Mouse (Mus musculus) C2C12 (cell line): ENCODE data around the gene Skiv2l.

ENCODE experiments used
- CEBPB ChIP-seq: IDR thresholded peaks from one replicate; pipeline ENCODE4 v1.6.1; 2011; ENCODE audit warnings: low read depth, mild to moderate bottlenecking, control low read depth, moderate library complexity
- CTCF ChIP-seq: IDR thresholded peaks from one replicate; pipeline ENCODE4 v1.5.1; 2011; ENCODE audit not compliant: control insufficient read depth, insufficient read depth, insufficient read length
- FOSL1 ChIP-seq: IDR thresholded peaks from one replicate; pipeline ENCODE4 v1.8.0; 2011; ENCODE audit warnings: mild to moderate bottlenecking, low read length; ENCODE audit not compliant: poor library complexity, insufficient read depth, severe bottlenecking
- MAX ChIP-seq: IDR thresholded peaks from one replicate; pipeline ENCODE4 v1.6.1; 2011; ENCODE audit warnings: mild to moderate bottlenecking, control low read depth
- MYOD1 ChIP-seq: IDR thresholded peaks from one replicate; pipeline ENCODE4 v1.6.1; 2011; ENCODE audit warnings: low read depth; ENCODE audit not compliant: control insufficient read depth, insufficient read length
- USF1 ChIP-seq: IDR thresholded peaks from one replicate; pipeline ENCODE4 v1.6.1; 2011; ENCODE audit warnings: low read depth, mild to moderate bottlenecking, control low read depth, moderate library complexity

GRCm38 (mm10) chr17:34874321-34874720, 24.3 kb upstream of the Skiv2l start:
- no peak for TF ChIP-seq CTCF
- TF ChIP-seq USF1, result no peak
- TF ChIP-seq MAX, result no peak
- no peak for TF ChIP-seq FOSL1
- TF ChIP-seq CEBPB, result no peak
- no peak for TF ChIP-seq MYOD1
